Mouse (Mus musculus) hindbrain, embryonic 11.5 days (tissue): ENCODE data around the gene Samd4. TPM values are rescaled to one million over a fixed set of nuclear protein-coding genes. Genes with fewer than 3 reads are reported as not detected.

Source experiments
- ATAC-seq: fragments of 200-750 bp; cut with Nextera tagmentation; 2 replicates; pipeline ENCODE4 v1.8.0; 2017; ENCODE audit warnings: mild to moderate bottlenecking, moderate TSS enrichment, moderate library complexity; ENCODE audit not compliant: low FRiP score
- DNase-seq: peaks from one replicate; pipeline ENCODE4 v3.0.0-alpha.2; 2015; ENCODE audit warnings: low spot score
- H3K27ac ChIP-seq: fragments of 300-500 bp; sonication (generic); 2 replicates; pipeline ENCODE4 v1.5.1; 2014; ENCODE audit warnings: mild to moderate bottlenecking, low read depth, low read length
- H3K27me3 ChIP-seq: fragments of 300-500 bp; sonication (generic); 2 replicates; pipeline ENCODE4 v1.6.1; 2014; ENCODE audit warnings: mild to moderate bottlenecking, low read length, moderate library complexity, mixed read lengths; ENCODE audit not compliant: control insufficient read depth, insufficient read depth
- H3K36me3 ChIP-seq: fragments of 300-500 bp; sonication (generic); 2 replicates; pipeline ENCODE4 v1.6.1; 2014; ENCODE audit warnings: mild to moderate bottlenecking, low read length, moderate library complexity, mixed read lengths; ENCODE audit not compliant: control insufficient read depth, insufficient read depth
- H3K4me1 ChIP-seq: fragments of 300-500 bp; sonication (generic); replicated peaks from 2 replicates; pipeline ENCODE4 v1.6.1; 2014; ENCODE audit warnings: low read length, mixed read lengths; ENCODE audit not compliant: control insufficient read depth, insufficient read depth
- H3K4me2 ChIP-seq: fragments of 300-500 bp; sonication (generic); replicated peaks from 2 replicates; pipeline ENCODE4 v1.6.1; 2014; ENCODE audit warnings: mild to moderate bottlenecking, low read depth, low read length
- H3K4me3 ChIP-seq: fragments of 300-500 bp; sonication (generic); 2 replicates; pipeline ENCODE4 v1.5.1; 2014; ENCODE audit warnings: low read depth, low read length
- H3K9ac ChIP-seq: fragments of 300-500 bp; sonication (generic); 2 replicates; pipeline ENCODE4 v1.6.1; 2014; ENCODE audit warnings: low read depth, low read length
- H3K9me3 ChIP-seq: fragments of 300-500 bp; sonication (generic); 2 replicates; pipeline ENCODE4 v1.6.1; 2016; ENCODE audit warnings: low read length; ENCODE audit not compliant: control insufficient read depth
- WGBS: fragments of 180-500 bp; shearing (Covaris S2); extraction: QIAGEN DNeasy Blood & Tissue Kit; methylation state at CpG from one replicate; pipeline ENCODE4 v1.1.7; 2014; 5-methylcytosine and 5-hydroxymethylcytosine counted together
- polyA plus RNA-seq: library from polyadenylated mRNA; unstranded; fragments of >200 nt; fragmentation: Nextera tagmentation; extraction: Ambion mirVana; gene quantifications from 2 replicates; pipeline ENCODE4 v1.2.1, GENCODE M21; 2014

Samd4 gene
- polyA plus RNA-seq, 1 experiment from 2014 or later = 4.7 TPM

DNA sequence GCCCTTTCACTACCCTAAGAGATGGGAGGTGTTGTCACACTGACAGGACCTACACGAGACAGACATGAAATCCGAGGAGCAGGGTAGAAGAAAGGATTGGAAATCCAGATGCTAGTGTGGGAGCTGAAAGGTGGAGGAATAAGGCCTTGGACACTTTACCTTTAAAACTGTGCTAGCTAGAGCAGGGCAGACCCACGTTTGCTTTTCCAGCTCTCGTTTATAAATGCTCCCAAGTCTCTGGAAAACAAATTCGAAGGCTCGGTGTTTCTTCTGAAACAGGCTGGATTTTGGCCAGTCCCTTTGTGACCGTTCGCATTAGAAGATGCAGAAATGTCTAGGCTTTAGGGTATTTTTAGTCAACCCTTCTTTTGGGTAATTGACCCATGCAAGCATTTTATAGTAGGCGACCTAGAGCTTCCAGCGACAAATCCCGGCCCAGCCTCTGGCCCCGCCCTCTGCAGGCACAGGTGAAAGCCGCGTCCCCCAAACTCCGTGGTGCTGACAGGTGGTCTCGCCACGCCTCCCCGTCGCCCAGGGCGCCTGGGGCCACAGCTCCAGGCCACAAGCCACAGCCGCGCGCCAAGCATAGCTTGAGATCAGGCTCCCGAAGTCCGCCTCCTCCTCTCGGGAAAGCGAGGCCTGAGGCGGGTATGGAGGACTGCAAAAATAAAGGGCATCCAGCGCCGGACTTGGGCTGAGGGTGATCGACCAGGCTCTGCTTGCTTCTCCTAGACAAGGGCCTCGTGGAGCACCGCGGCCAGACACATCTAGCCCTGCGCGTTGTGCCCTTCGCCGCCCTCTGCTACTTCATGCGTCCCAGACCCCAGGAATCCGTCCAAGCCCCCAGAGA is 848 bp upstream of the Samd4 start:
- 5% methylated on average over 32 of the region's 40 CpGs for WGBS
- DNase-seq (peak; percentile 56), ATAC-seq (no peak; the same call in 1 of the 2 replicates)
- Histone ChIP-seq H3K36me3 (no peaks in the 10 kb centered on the region), H3K9ac (peak overlapping the region; percentile 74; the same call in 1 of the 2 replicates), H3K27me3 (no peaks in the 10 kb centered on the region), H3K4me3 (peak overlapping the region; percentile 65), H3K4me2 (peak overlapping the region; percentile 94), H3K27ac (no peak overlapping the region), H3K9me3 (no peaks in the 10 kb centered on the region), H3K4me1 (peaks cover 13% of the 10 kb centered on the region)

DNA sequence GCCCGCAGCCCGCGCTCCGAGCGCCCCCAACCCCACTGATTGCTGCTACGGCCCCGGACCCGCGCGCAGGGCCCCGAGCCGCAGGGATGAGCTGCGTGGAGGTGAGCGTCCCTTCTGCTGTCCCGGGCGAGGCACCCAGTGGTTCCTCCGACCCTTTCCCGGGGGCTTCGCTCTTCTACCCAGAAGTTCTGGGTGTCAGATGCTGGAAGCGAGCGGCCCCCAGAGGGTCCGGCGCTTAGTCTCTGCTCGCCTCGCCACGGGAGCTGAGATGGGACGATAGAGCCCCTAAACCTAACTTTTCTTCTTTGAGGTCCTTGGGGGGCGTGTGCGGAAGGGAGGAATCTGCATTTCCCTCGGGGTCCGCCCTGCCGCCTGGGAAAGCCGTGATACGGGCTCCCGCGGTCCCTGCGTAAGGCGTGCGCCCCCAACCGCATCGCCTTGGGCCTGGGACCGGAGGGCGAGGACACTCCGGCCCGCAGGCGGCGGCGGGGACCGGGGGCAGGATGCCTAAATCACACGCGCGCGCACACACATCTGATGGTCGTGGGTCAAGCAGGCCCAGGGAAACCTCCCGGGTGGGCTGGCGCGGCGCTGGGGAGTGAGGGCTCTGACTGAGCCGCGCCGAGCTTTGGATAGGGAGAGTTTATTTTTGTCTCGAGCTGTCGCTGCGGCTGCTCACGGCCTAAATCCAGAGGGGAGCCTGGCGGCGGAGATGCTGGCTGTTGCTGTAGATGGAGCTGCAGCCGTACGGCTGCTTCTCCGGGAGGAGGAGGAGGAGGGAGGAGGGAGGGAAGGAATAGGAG is 615 bp downstream of the Samd4 start:
- Histone ChIP-seq H3K36me3 (no peaks in the 10 kb centered on the region), H3K4me3 (peak overlapping the region; percentile 65), H3K4me1 (peaks cover 13% of the 10 kb centered on the region), H3K4me2 (peak overlapping the region; percentile 94), H3K27ac (peak overlapping the region; percentile 67; the same call in 1 of the 2 replicates), H3K27me3 (no peaks in the 10 kb centered on the region), H3K9ac (peak overlapping the region; percentile 74), H3K9me3 (no peaks in the 10 kb centered on the region)
- peak; percentile 38 for ATAC-seq
- DNase-seq = peak; percentile 76
- WGBS = under 1% methylated on average over 56 of the region's 70 CpGs

DNA sequence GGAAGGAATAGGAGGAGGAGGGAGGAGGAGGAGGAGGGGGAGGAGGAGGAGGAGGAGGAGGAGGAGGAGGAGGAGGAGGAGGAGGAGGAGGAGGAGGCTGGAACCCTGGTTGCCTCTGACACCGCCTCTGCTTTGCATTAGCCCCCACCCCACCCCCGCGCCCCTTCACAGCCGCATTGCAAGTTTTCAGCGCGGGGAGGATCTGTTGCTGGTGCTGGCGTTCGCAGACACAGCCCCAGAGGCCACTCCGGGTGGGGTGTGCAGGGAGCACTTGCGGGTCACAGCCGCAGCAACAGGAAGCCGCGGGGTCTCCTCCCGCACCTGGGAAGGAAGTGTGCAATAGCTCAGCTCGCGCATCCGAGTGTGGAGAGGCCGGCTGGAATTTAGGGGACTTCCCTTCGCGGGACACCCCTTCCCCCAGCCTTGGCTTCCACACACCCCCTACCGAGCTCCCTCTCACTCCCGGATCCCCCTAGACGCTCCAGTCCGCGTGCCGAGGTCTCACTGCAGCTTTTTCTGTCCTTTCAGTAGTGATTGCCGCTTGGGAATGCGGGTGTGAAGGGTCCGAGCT is 1.3 kb downstream of the Samd4 start:
- Histone ChIP-seq H3K27me3 (no peaks in the 10 kb centered on the region), H3K9me3 (no peaks in the 10 kb centered on the region), H3K4me2 (peak overlapping the region; percentile 94), H3K4me3 (peak overlapping the region; percentile 65), H3K4me1 (peaks cover 13% of the 10 kb centered on the region), H3K9ac (peak overlapping the region; percentile 67), H3K27ac (peak overlapping the region; percentile 82), H3K36me3 (no peaks in the 10 kb centered on the region)
- DNase-seq (peak; percentile 68), ATAC-seq (peak; percentile 17; the same call in 1 of the 2 replicates)
- 1% methylated on average over 27 of the region's 29 CpGs for WGBS

DNA sequence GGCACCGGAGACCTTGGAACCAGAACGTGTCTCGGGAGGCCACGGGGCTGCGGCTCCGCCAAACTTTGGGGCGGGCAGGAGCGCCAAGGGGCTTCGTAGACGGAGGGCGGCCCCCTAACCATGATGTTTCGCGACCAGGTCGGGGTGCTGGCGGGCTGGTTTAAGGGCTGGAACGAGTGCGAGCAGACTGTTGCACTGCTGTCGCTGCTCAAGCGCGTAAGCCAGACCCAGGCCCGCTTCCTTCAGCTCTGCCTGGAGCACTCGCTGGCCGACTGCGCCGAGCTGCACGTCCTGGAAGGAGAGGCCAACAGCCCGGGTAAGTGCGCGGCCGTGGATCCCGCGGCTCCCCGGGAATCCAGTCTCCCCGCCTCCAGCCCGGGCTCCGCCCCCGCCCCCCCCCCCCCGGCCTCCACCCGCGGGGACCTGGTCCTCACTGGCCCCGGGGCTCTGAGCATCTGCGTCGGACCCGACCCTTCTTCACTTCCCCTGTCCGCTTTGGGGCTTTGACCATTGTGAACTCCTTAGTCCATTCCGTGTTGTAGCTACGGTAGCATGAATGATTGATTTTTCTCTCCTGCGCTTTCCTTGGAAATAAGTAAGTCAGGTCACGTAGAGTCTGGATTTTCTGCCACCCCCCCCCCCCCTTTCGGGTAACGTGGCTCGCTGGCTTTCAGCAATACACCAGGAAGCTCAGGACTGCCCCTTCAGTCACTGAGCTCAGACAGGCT is 2.2 kb downstream of the Samd4 start:
- H3K27me3 ChIP-seq = no peaks in the 10 kb centered on the region
- H3K4me1 ChIP-seq = peaks cover 13% of the 10 kb centered on the region
- 0% methylated on average over 33 of the region's 52 CpGs for whole genome bisulfite sequencing
- H3K4me3 ChIP-seq = peak overlapping the region; percentile 65
- ATAC-seq (peak; percentile 67), DNase-seq (peak; percentile 76)
- H3K27ac ChIP-seq = peak overlapping the region; percentile 82
- peak overlapping the region; percentile 67 for H3K9ac ChIP-seq
- no peaks in the 10 kb centered on the region for H3K9me3 ChIP-seq
- no peaks in the 10 kb centered on the region for H3K36me3 ChIP-seq
- H3K4me2 ChIP-seq = peak overlapping the region; percentile 94

DNA sequence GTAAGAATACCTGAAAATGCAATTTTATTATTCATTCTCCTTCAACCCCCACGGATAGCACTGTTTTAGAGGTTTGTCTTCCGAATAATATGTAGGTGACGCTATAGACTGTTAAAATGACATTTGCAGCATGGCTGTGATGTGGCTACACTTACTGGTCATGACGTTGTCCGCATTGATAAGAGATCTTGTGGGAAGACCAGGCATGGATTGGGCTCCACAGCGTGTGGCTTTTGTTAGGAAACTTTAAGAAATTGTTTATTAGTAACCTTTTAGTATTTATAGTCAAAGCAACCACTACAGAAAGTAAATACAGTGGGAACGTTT is 2.7 kb downstream of the Samd4 start:
- Histone ChIP-seq H3K4me2 (peak overlapping the region; percentile 94), H3K36me3 (no peaks in the 10 kb centered on the region), H3K27ac (peak overlapping the region; percentile 82), H3K9ac (no peak overlapping the region), H3K9me3 (no peaks in the 10 kb centered on the region), H3K27me3 (no peaks in the 10 kb centered on the region), H3K4me3 (peak overlapping the region; percentile 65), H3K4me1 (peaks cover 13% of the 10 kb centered on the region)
- DNase-seq (no peak), ATAC-seq (peak; percentile 12; the same call in 1 of the 2 replicates)
- WGBS = 3% methylated on average over 7 of the region's 7 CpGs

DNA sequence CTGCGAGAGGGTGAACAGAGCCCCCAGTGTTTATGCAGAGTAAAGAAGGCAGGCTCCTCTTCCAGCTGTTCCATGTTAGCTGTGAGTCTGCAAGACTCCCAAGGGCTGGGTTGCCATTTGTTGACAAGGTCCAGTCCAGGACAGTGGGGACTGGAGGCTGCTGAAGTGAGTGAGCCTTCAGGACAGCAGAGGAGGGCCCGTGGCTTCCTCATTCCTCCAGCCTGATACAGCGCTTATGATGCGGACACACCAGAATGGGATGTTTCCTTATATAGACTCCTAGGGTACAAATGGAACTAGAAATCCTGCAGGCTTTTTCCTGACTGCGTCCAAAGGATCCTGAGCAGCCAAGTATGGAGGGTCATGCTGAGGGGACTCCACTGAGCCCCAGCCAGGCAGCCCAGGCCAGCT is 3.2 kb downstream of the Samd4 start:
- WGBS = 15% methylated on average over 5 of the region's 5 CpGs
- DNase-seq = peak; percentile 38
- Histone ChIP-seq H3K4me3 (peak overlapping the region; percentile 65), H3K9me3 (no peaks in the 10 kb centered on the region), H3K9ac (peak overlapping the region; percentile 34), H3K36me3 (no peaks in the 10 kb centered on the region), H3K27ac (no peak overlapping the region), H3K27me3 (no peaks in the 10 kb centered on the region), H3K4me2 (peak overlapping the region; percentile 94), H3K4me1 (peaks cover 13% of the 10 kb centered on the region)
- ATAC-seq = no peak

DNA sequence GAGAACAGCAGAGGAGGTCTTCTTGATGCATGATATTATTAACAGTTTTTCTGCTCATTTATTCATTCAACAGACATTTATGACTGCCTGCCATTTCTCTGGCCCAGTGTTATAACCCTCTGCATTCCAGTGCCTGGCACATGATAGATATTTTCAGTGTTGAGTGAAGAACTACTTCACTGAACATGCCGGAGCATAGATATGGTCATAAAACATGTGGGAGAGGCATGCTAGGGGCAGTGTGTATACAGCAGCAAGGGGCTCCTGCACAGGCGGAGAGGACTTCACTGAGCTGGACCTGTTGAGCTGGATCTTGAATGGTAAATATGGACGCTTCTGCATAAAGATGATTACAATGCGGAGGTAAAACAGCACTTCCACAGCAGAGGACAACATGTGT is 6.4 kb downstream of the Samd4 start:
- WGBS = 94% methylated on average over 4 of the region's 4 CpGs
- Histone ChIP-seq H3K9me3 (no peaks in the 10 kb centered on the region), H3K4me3 (no peak overlapping the region), H3K27me3 (no peaks in the 10 kb centered on the region), H3K9ac (no peak overlapping the region), H3K4me2 (no peak overlapping the region), H3K4me1 (peaks cover 7% of the 10 kb centered on the region), H3K36me3 (no peaks in the 10 kb centered on the region), H3K27ac (no peak overlapping the region)
- DNase-seq (no peak), ATAC-seq (no peak)

DNA sequence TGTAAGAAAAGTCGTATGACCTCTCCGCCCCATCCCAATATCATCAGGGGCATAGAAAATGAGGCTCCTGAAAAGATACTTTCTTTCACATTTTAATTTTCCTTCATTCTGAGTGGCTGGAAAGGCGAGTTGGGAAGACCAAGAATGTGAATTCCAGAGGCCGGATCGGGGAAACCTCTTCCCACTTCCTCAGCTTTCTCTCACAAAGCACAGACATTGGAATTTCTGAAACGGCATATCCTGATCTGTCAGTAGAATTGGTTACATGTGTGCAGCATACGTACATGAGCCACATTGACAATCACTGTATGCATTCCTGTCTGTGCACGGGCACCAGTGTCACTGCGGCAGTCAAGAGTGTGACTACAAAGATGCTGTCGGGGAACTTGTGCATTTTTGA is 11.3 kb downstream of the Samd4 start:
- no peak overlapping the region for H3K9ac ChIP-seq
- 84% methylated on average over 10 of the region's 10 CpGs for WGBS
- no peak overlapping the region for H3K27ac ChIP-seq
- H3K9me3 ChIP-seq = no peaks in the 10 kb centered on the region
- H3K27me3 ChIP-seq = no peaks in the 10 kb centered on the region
- no peak overlapping the region for H3K4me2 ChIP-seq
- H3K36me3 ChIP-seq = no peaks in the 10 kb centered on the region
- no peak for ATAC-seq
- DNase-seq = no peak
- no peak overlapping the region for H3K4me3 ChIP-seq
- no peaks in the 10 kb centered on the region for H3K4me1 ChIP-seq
